Mouse (Mus musculus) myocyte (in vitro differentiated cells): ENCODE data around the gene Plxna1.

Source experiments
- CEBPB ChIP-seq: IDR thresholded peaks from 2 replicates; pipeline ENCODE4 v1.6.1; 2011; ENCODE audit warnings: mild to moderate bottlenecking, moderate library complexity; ENCODE audit not compliant: poor library complexity, insufficient read depth, severe bottlenecking
- E2F4 ChIP-seq: IDR thresholded peaks from one replicate; pipeline ENCODE4 v1.6.1; 2011; ENCODE audit warnings: mild to moderate bottlenecking, control low read depth, moderate library complexity; ENCODE audit not compliant: insufficient read depth
- MAX ChIP-seq: IDR thresholded peaks from one replicate; pipeline ENCODE4 v1.6.1; 2011; ENCODE audit warnings: low read depth, mild to moderate bottlenecking, control low read depth
- MYOD1 ChIP-seq, 3 experiments: IDR thresholded peaks; one replicate each; pipeline ENCODE4 v1.6.1; 2011; ENCODE audit warnings: control low read depth in 2 of 3, low read depth in 2 of 3, mild to moderate bottlenecking in 2 of 3, moderate library complexity in 1 of 3; ENCODE audit not compliant: insufficient read length in 2 of 3, control insufficient read depth in 1 of 3
- MYOG ChIP-seq, 3 experiments: IDR thresholded peaks; one replicate each; pipeline ENCODE4 v1.6.1; 2011; ENCODE audit warnings: control low read depth in 2 of 3, low read depth in 2 of 3, mild to moderate bottlenecking in 2 of 3; ENCODE audit not compliant: insufficient read length in 2 of 3, control insufficient read depth in 1 of 3, insufficient read depth in 1 of 3
- POLR2A ChIP-seq: IDR thresholded peaks from one replicate; pipeline ENCODE4 v1.6.1; 2011; ENCODE audit warnings: low read depth, mild to moderate bottlenecking, control low read depth, moderate library complexity; ENCODE audit not compliant: insufficient read length
- POLR2AphosphoS2 ChIP-seq: IDR thresholded peaks from one replicate; pipeline ENCODE4 v1.6.1; 2011; ENCODE audit warnings: low read depth, control low read depth; ENCODE audit not compliant: insufficient read length
- REST ChIP-seq: IDR thresholded peaks from one replicate; pipeline ENCODE4 v1.6.1; 2011; ENCODE audit warnings: mild to moderate bottlenecking, control low read depth, moderate library complexity; ENCODE audit not compliant: insufficient read depth, insufficient read length
- SRF ChIP-seq: IDR thresholded peaks from one replicate; pipeline ENCODE4 v1.6.1; 2011; ENCODE audit warnings: low read depth; ENCODE audit not compliant: control insufficient read depth, insufficient read length
- TCF12 ChIP-seq: IDR thresholded peaks from one replicate; pipeline ENCODE4 v1.6.1; 2011; ENCODE audit warnings: mild to moderate bottlenecking, control low read depth; ENCODE audit not compliant: poor library complexity, insufficient read depth, severe bottlenecking
- TCF3 ChIP-seq: IDR thresholded peaks from one replicate; pipeline ENCODE4 v1.6.1; 2011; ENCODE audit warnings: low read depth, control low read depth; ENCODE audit not compliant: insufficient read length
- USF1 ChIP-seq: IDR thresholded peaks from one replicate; pipeline ENCODE4 v1.6.1; 2011; ENCODE audit warnings: low read depth, mild to moderate bottlenecking, control low read depth, moderate library complexity

DNA sequence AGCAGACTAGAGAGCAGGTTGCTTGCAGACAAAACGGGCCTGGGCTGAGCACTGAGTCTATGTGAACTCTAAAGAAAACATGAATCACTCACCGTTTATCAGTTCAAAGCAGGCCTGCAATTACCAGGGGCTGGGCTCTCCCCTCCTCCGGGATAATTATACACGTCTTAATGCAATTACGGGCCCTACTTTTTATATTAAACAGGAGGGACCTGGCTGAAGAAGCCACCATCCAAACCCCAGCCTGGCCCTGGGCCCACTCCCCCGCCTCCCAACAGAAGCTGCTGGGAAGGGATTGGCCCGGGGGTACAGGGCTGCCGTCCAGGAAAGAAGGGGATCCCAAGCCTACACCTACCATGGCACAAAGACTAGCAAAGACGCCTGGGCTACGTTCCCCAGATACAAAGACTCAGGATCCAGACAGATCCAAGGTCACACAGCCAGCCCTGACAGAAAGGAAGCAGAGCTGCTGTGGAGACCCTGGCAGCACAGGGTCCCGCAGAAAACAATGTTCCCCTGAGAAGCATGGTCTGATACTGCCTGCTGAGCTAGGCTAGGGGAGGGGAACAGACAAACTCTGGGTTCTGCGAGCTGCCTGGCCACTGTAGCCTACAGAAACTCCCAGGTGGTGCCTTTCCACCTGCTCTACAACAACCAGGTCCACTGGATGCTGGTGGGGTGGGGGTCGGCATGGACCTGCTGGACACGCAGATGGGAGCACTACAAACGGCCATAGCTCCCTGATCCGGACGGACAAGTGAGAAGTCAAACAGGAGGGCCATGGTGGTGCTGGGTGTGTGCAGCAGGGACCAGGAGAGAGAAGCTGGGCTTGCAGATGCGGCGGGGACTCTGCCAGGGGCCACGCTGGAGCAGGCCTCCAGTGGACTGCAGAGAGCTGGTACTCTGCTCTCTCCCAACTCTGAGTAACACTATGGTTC, 2.4 kb downstream of the Plxna1 start:
- TF ChIP-seq E2F4 (no peak), TCF12 (no peak), POLR2AphosphoS2 (peak; percentile 7), POLR2A (no peak), MAX (no peak), USF1 (no peak), MYOD1 (IDR thresholded peaks at IDR 0.05; ENCODE audit: control insufficient read depth in 1 of 3, insufficient read length in 2 of 3, low read depth in 2 of 3) (no peak), CEBPB (no peak), MYOG (IDR thresholded peaks at IDR 0.05; ENCODE audit: control insufficient read depth in 1 of 3, insufficient read depth in 1 of 3, insufficient read length in 2 of 3, low read depth in 2 of 3) (no peak), SRF (no peak), TCF3 (no peak), REST (no peak)
